Mouse (Mus musculus): ENCODE data around the gene Wdr25.

DNA sequence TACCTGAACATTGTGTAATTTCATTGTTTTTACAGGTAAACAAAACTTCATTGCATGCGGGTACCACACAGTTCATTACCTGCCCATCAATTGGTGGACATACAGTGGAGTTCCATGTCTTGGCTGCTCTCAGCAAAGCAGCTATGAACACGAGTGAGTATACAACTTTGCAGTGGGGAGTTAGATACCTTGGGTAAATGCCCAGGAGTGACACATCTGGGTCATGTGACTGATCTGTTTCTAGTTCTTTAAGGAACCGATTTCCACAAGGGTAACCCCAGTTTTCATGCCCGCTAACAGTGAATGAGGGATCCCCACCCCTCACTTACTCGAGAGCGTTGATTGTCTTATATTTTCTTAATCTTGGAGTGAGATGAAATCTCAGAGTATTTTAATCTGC lies 183.6 kb downstream of the Wdr25 start:
- TF ChIP-seq CTCF (IDR thresholded peaks at IDR 0.05; ENCODE audit: insufficient read depth, low read depth, low read length) (no peak), POLR2A (IDR thresholded peaks at IDR 0.05; ENCODE audit: insufficient read depth, low read depth, low read length) (no peak)

Data from olfactory bulb, adult 2 months (tissue).